Mouse (Mus musculus) kidney, embryonic 15.5 days (tissue): Measurements from ENCODE around the gene Nhp2. TPM values are rescaled to one million over a fixed set of nuclear protein-coding genes. Genes with fewer than 3 reads are reported as not detected.

Source experiments
- ATAC-seq: fragments of 200-750 bp; cut with Nextera tagmentation; replicated peaks from 2 replicates; pipeline ENCODE4 v1.8.0; 2017; ENCODE audit warnings: moderate TSS enrichment; ENCODE audit not compliant: low FRiP score
- H3K27ac ChIP-seq: fragments of 300-500 bp; sonication (generic); 2 replicates; pipeline ENCODE4 v1.5.1; 2015; ENCODE audit warnings: mild to moderate bottlenecking, inconsistent platforms
- H3K27me3 ChIP-seq: fragments of 300-500 bp; sonication (generic); 2 replicates; pipeline ENCODE4 v1.6.1; 2015; ENCODE audit warnings: inconsistent platforms
- H3K36me3 ChIP-seq: fragments of 300-500 bp; sonication (generic); 2 replicates; pipeline ENCODE4 v1.6.1; 2015; ENCODE audit warnings: inconsistent platforms
- H3K4me1 ChIP-seq: fragments of 300-500 bp; sonication (generic); 2 replicates; pipeline ENCODE4 v1.6.1; 2015; ENCODE audit warnings: inconsistent platforms
- H3K4me2 ChIP-seq: fragments of 300-500 bp; sonication (generic); 2 replicates; pipeline ENCODE4 v1.6.1; 2015; ENCODE audit warnings: moderate library complexity, mild to moderate bottlenecking, inconsistent platforms
- H3K4me3 ChIP-seq: fragments of 300-500 bp; sonication (generic); replicated peaks from 2 replicates; pipeline ENCODE4 v1.5.1; 2015; ENCODE audit warnings: mild to moderate bottlenecking, inconsistent platforms
- H3K9ac ChIP-seq: fragments of 300-500 bp; sonication (generic); 2 replicates; pipeline ENCODE4 v1.6.1; 2015; ENCODE audit warnings: mild to moderate bottlenecking, inconsistent platforms
- H3K9me3 ChIP-seq: fragments of 300-500 bp; sonication (generic); replicated peaks from 2 replicates; pipeline ENCODE4 v1.6.1; 2016; ENCODE audit warnings: inconsistent platforms
- WGBS: fragments of 180-500 bp; shearing (Covaris S2); methylation state at CpG from one replicate; pipeline ENCODE4 v1.1.7; 2015; ENCODE audit warnings: mixed read lengths; 5-methylcytosine and 5-hydroxymethylcytosine counted together
- polyA plus RNA-seq: library from polyadenylated mRNA; unstranded; fragments of >200 nt; fragmentation: Nextera tagmentation; extraction: Ambion mirVana; gene quantifications from 2 replicates; pipeline ENCODE4 v1.2.1, GENCODE M21; 2015

Nhp2 gene
- polyA plus RNA-seq, 1 experiment from 2014 or later, result 163 TPM

- Histone ChIP-seq H3K36me3 (peaks cover 93% of the 10 kb centered on the region), H3K4me1 (peaks cover 16% of the 10 kb centered on the region), H3K4me3 (no peak overlapping the region), H3K27ac (no peak overlapping the region), H3K9ac (no peak overlapping the region), H3K27me3 (no peaks in the 10 kb centered on the region), H3K9me3 (no peaks in the 10 kb centered on the region), H3K4me2 (no peak overlapping the region)
- no peak for ATAC-seq
These were observed 29.5 kb upstream of the Nhp2 start for GRCm38 (mm10) chr11:51590002-51590401.

GRCm38 (mm10) chr11:51591168-51591567 is 28.4 kb upstream of the Nhp2 start:
- ATAC-seq, result no peak
- peaks cover 100% of the 10 kb centered on the region for H3K36me3 ChIP-seq
- H3K4me2 ChIP-seq, result no peak overlapping the region
- H3K27ac ChIP-seq, result no peak overlapping the region
- no peaks in the 10 kb centered on the region for H3K9me3 ChIP-seq
- no peak overlapping the region for H3K4me3 ChIP-seq
- H3K27me3 ChIP-seq, result no peaks in the 10 kb centered on the region
- H3K9ac ChIP-seq, result no peak overlapping the region
- H3K4me1 ChIP-seq, result peaks cover 5% of the 10 kb centered on the region
- 42% methylated on average over 7 of the region's 7 CpGs for WGBS

- no peaks in the 10 kb centered on the region for H3K27me3 ChIP-seq
- no peak overlapping the region for H3K9ac ChIP-seq
- WGBS, result 89% methylated on average over 7 of the region's 7 CpGs
- no peak for ATAC-seq
- H3K4me2 ChIP-seq, result no peak overlapping the region
- H3K36me3 ChIP-seq, result peaks cover 100% of the 10 kb centered on the region
- H3K9me3 ChIP-seq, result no peaks in the 10 kb centered on the region
- no peak overlapping the region for H3K4me3 ChIP-seq
- H3K4me1 ChIP-seq, result 0 out of 2 replicates have a peak, but pooled peaks cover 2% of the 10 kb centered on the region
- no peak overlapping the region for H3K27ac ChIP-seq
These were observed 27.6 kb upstream of the Nhp2 start for GRCm38 (mm10) chr11:51591915-51592314.

GRCm38 (mm10) chr11:51593368-51593767 is 26.2 kb upstream of the Nhp2 start:
- WGBS, result 96% methylated on average over 4 of the region's 4 CpGs
- Histone ChIP-seq H3K36me3 (peaks cover 100% of the 10 kb centered on the region), H3K27me3 (no peaks in the 10 kb centered on the region), H3K27ac (no peak overlapping the region), H3K9ac (no peak overlapping the region), H3K4me2 (no peak overlapping the region), H3K4me3 (no peak overlapping the region), H3K9me3 (no peaks in the 10 kb centered on the region), H3K4me1 (no peaks in the 10 kb centered on the region)
- ATAC-seq, result no peak

GRCm38 (mm10) chr11:51593849-51594248 is 25.7 kb upstream of the Nhp2 start:
- Histone ChIP-seq H3K27ac (no peak overlapping the region), H3K9me3 (no peaks in the 10 kb centered on the region), H3K27me3 (no peaks in the 10 kb centered on the region), H3K4me3 (no peak overlapping the region), H3K36me3 (peaks cover 100% of the 10 kb centered on the region), H3K4me2 (no peak overlapping the region), H3K9ac (no peak overlapping the region), H3K4me1 (no peaks in the 10 kb centered on the region)
- WGBS, result 84% methylated on average over 6 of the region's 6 CpGs
- ATAC-seq, result no peak

GRCm38 (mm10) chr11:51594715-51595350 is 24.7 kb upstream of the Nhp2 start:
- 68% methylated on average over 3 of the region's 3 CpGs for WGBS
- Histone ChIP-seq H3K9ac (no peak overlapping the region), H3K36me3 (peaks cover 100% of the 10 kb centered on the region), H3K4me1 (no peaks in the 10 kb centered on the region), H3K4me3 (no peak overlapping the region), H3K9me3 (no peaks in the 10 kb centered on the region), H3K27ac (no peak overlapping the region), H3K4me2 (no peak overlapping the region), H3K27me3 (no peaks in the 10 kb centered on the region)
- no peak for ATAC-seq

GRCm38 (mm10) chr11:51595459-51596083 is 24.0 kb upstream of the Nhp2 start:
- no peak overlapping the region for H3K9ac ChIP-seq
- H3K4me1 ChIP-seq, result no peaks in the 10 kb centered on the region
- WGBS, result 95% methylated on average over 1 of the region's 1 CpGs
- no peak overlapping the region for H3K4me3 ChIP-seq
- H3K27me3 ChIP-seq, result no peaks in the 10 kb centered on the region
- peaks cover 100% of the 10 kb centered on the region for H3K36me3 ChIP-seq
- ATAC-seq, result no peak
- no peaks in the 10 kb centered on the region for H3K9me3 ChIP-seq
- H3K27ac ChIP-seq, result no peak overlapping the region
- no peak overlapping the region for H3K4me2 ChIP-seq

GRCm38 (mm10) chr11:51597553-51597952 is 22.0 kb upstream of the Nhp2 start:
- Histone ChIP-seq H3K4me2 (no peak overlapping the region), H3K36me3 (peaks cover 100% of the 10 kb centered on the region), H3K4me1 (peaks cover 12% of the 10 kb centered on the region), H3K27ac (no peak overlapping the region), H3K27me3 (no peaks in the 10 kb centered on the region), H3K9me3 (no peaks in the 10 kb centered on the region), H3K9ac (no peak overlapping the region), H3K4me3 (no peak overlapping the region)
- no peak for ATAC-seq
- 83% methylated on average over 2 of the region's 2 CpGs for WGBS

GRCm38 (mm10) chr11:51602253-51602652 is 17.3 kb upstream of the Nhp2 start:
- H3K4me2 ChIP-seq, result no peak overlapping the region
- H3K36me3 ChIP-seq, result peaks cover 84% of the 10 kb centered on the region
- H3K4me1 ChIP-seq, result peaks cover 42% of the 10 kb centered on the region
- 83% methylated on average over 3 of the region's 3 CpGs for WGBS
- H3K9me3 ChIP-seq, result no peaks in the 10 kb centered on the region
- H3K4me3 ChIP-seq, result no peak overlapping the region
- ATAC-seq, result no peak
- H3K9ac ChIP-seq, result no peak overlapping the region
- no peaks in the 10 kb centered on the region for H3K27me3 ChIP-seq
- peak overlapping the region; percentile 39; the same call in 1 of the 2 replicates for H3K27ac ChIP-seq

GRCm38 (mm10) chr11:51605602-51606446 is 13.7 kb upstream of the Nhp2 start:
- peak overlapping the region; percentile 99 for H3K9ac ChIP-seq
- under 1% methylated on average over 73 of the region's 81 CpGs for WGBS
- H3K9me3 ChIP-seq, result no peaks in the 10 kb centered on the region
- peaks cover 46% of the 10 kb centered on the region for H3K4me1 ChIP-seq
- peaks cover 49% of the 10 kb centered on the region for H3K36me3 ChIP-seq
- peak; percentile 81 for ATAC-seq
- H3K4me3 ChIP-seq, result peak overlapping the region; percentile 95
- H3K27me3 ChIP-seq, result no peaks in the 10 kb centered on the region
- H3K4me2 ChIP-seq, result peak overlapping the region; percentile 76
- H3K27ac ChIP-seq, result peak overlapping the region; percentile 96

- no peaks in the 10 kb centered on the region for H3K9me3 ChIP-seq
- peak within 1 kb of the TSS; percentile 99 for H3K9ac ChIP-seq
- ATAC-seq, result peak; percentile 95
- H3K36me3 ChIP-seq, result peaks cover 41% of the 10 kb centered on the region
- H3K4me1 ChIP-seq, result peaks cover 43% of the 10 kb centered on the region
- H3K4me3 ChIP-seq, result peak within 1 kb of the TSS; percentile 95
- WGBS, result under 1% methylated on average over 91 of the region's 91 CpGs
- H3K27ac ChIP-seq, result peak within 1 kb of the TSS; percentile 96
- H3K27me3 ChIP-seq, result no peaks in the 10 kb centered on the region
- peak within 1 kb of the TSS; percentile 76 for H3K4me2 ChIP-seq
These were observed 13.0 kb upstream of the Nhp2 start, which contains the start of gene Hnrnpab for GRCm38 (mm10) chr11:51606447-51607095. Gene Hnrnpab, minus strand, starts transcription at chr11:51606847.
